Mouse (Mus musculus): Measurements from ENCODE around the gene Tmem97.

GRCm38 (mm10) chr11:78521880-78522279 is 28.7 kb downstream of the Tmem97 start:
- TF ChIP-seq CTCF (IDR thresholded peaks at IDR 0.05; ENCODE audit: low read depth, low read length) (no peak), POLR2A (IDR thresholded peaks at IDR 0.05; ENCODE audit: borderline replicate concordance, low read depth, low read length) (no peak)

Data from bone marrow macrophage, adult 2 months (primary cell).